Mouse (Mus musculus): ENCODE measurements around the gene Jup.

DNA sequence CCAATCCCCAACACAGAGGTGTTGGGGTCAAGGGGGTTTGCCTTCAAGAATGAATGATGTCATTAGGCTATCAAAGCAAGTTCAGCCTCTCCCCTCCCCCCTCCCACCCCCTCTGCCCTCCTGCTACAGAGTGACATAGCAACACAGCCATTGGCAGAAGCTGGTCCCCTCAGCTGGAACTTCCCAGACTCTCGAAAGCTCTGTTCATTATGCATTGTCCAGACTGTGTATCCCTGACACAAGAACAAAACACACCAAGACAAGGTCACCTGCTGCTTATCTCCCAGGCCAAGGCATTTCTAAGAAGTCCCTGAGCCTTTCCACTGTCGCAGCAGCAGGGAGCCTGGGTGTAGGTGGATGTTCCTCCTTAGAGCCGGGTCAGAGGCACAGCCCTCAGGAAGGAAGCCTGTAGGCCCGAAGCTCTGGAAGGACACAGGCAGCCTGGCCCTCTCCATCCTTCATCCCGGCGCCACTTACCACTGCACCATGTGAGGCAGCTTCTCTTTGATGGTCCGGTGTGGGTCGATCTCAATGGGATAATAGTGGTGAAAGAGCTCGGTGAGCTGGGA, 38.2 kb upstream of the Jup start:
- TF ChIP-seq GATA1 (IDR thresholded peaks at IDR 0.05; ENCODE audit: borderline replicate concordance, low read length): no peak
- TF ChIP-seq FLI1 (IDR thresholded peaks at IDR 0.05; ENCODE audit: low read length): no peak
